Mouse (Mus musculus): ENCODE measurements around the gene Lsamp. TPM values are rescaled to one million over a fixed set of nuclear protein-coding genes. Genes with fewer than 3 reads are reported as not detected.

Lsamp gene
- total RNA-seq (2022) = under 1 TPM; 0.17 to 0.43 (median 0.28) TPM

- no peak for DNase-seq (ENCODE audit: low spot score in 2 of 2)
Measured at GRCm38 (mm10) chr16:39984205-39984634, at the start of gene Lsamp. Lsamp (plus strand) TSS chr16:39984361.

- no peak for DNase-seq (ENCODE audit: low spot score in 2 of 2)
Measured at GRCm38 (mm10) chr16:39957686-39958085, 26.5 kb upstream of the Lsamp start.

- DNase-seq (ENCODE audit: low spot score in 2 of 2) = no peak
Measured at GRCm38 (mm10) chr16:39972712-39973111, 11.4 kb upstream of the Lsamp start.

- no peak for DNase-seq (ENCODE audit: low spot score in 2 of 2)
Measured at GRCm38 (mm10) chr16:39984635-39985291, 602 bp downstream of the Lsamp start.

- DNase-seq (ENCODE audit: low spot score in 2 of 2) = no peak
Measured at GRCm38 (mm10) chr16:39988466-39988865, 4.3 kb downstream of the Lsamp start.

GRCm38 (mm10) chr16:39994821-39995220 lies 10.7 kb downstream of the Lsamp start:
- no peak for DNase-seq (ENCODE audit: low spot score in 2 of 2)

GRCm38 (mm10) chr16:40008800-40009199 lies 24.6 kb downstream of the Lsamp start:
- no peak for DNase-seq (ENCODE audit: low spot score in 2 of 2)

GRCm38 (mm10) chr16:40011106-40011505 lies 26.9 kb downstream of the Lsamp start:
- DNase-seq (ENCODE audit: low spot score in 2 of 2) = no peak

- DNase-seq (ENCODE audit: low spot score in 2 of 2) = no peak
Measured at GRCm38 (mm10) chr16:40022611-40023010, 38.5 kb downstream of the Lsamp start.

- DNase-seq (ENCODE audit: low spot score in 2 of 2) = no peak
Measured at GRCm38 (mm10) chr16:40036719-40037118, 52.6 kb downstream of the Lsamp start.

GRCm38 (mm10) chr16:40059546-40059945 lies 75.4 kb downstream of the Lsamp start:
- no peak for DNase-seq (ENCODE audit: low spot score in 2 of 2)

- DNase-seq (ENCODE audit: low spot score in 2 of 2) = no peak
Measured at GRCm38 (mm10) chr16:40059968-40060367, 75.8 kb downstream of the Lsamp start.

- no peak for DNase-seq (ENCODE audit: low spot score in 2 of 2)
Measured at GRCm38 (mm10) chr16:40060491-40060890, 76.3 kb downstream of the Lsamp start.

GRCm38 (mm10) chr16:40075556-40075955 lies 91.4 kb downstream of the Lsamp start:
- DNase-seq (ENCODE audit: low spot score in 2 of 2) = no peak

GRCm38 (mm10) chr16:40080224-40080623 lies 96.1 kb downstream of the Lsamp start:
- no peak for DNase-seq (ENCODE audit: low spot score in 2 of 2)

- DNase-seq (ENCODE audit: low spot score in 2 of 2) = no peak
Measured at GRCm38 (mm10) chr16:40104329-40104728, 120.2 kb downstream of the Lsamp start.

GRCm38 (mm10) chr16:40182918-40183317 lies 198.8 kb downstream of the Lsamp start:
- no peak for DNase-seq (ENCODE audit: low spot score in 2 of 2)

GRCm38 (mm10) chr16:40187987-40188590 lies 203.9 kb downstream of the Lsamp start:
- DNase-seq (ENCODE audit: low spot score in 2 of 2) = no peak

- no peak for DNase-seq (ENCODE audit: low spot score in 2 of 2)
Measured at GRCm38 (mm10) chr16:40194401-40194800, 210.2 kb downstream of the Lsamp start.

- DNase-seq (ENCODE audit: low spot score in 2 of 2) = no peak
Measured at GRCm38 (mm10) chr16:40194839-40195238, 210.7 kb downstream of the Lsamp start.

- no peak for DNase-seq (ENCODE audit: low spot score in 2 of 2)
Measured at GRCm38 (mm10) chr16:40228627-40229026, 244.5 kb downstream of the Lsamp start.

GRCm38 (mm10) chr16:40233066-40233465 lies 248.9 kb downstream of the Lsamp start:
- DNase-seq (ENCODE audit: low spot score in 2 of 2) = no peak

Data from gastrocnemius, adult 8-10 months (tissue).